Mouse (Mus musculus): ENCODE results near the gene Rhox7b. TPM values are rescaled to one million over a fixed set of nuclear protein-coding genes. Genes with fewer than 3 reads are reported as not detected.
"Not testable (repeated sequence)": the region's sequence is repeated elsewhere in the genome, so short reads cannot be mapped to it uniquely, and the experiment has no call there.

The Rhox7b gene
- total RNA-seq (2021), result not detected

- intact Hi-C loops (cut with DNase I); DNase-seq: not testable (repeated sequence)
Observed at GRCm38 (mm10) chrX:37897132-37897531, at the start of gene Rhox7b. Rhox7b (minus strand) TSS chrX:37897232.

GRCm38 (mm10) chrX:37916311-37916710, 19.3 kb upstream of the Rhox7b start:
- no peak for DNase-seq
- intact Hi-C loops (cut with DNase I), result no loop called here

DNA sequence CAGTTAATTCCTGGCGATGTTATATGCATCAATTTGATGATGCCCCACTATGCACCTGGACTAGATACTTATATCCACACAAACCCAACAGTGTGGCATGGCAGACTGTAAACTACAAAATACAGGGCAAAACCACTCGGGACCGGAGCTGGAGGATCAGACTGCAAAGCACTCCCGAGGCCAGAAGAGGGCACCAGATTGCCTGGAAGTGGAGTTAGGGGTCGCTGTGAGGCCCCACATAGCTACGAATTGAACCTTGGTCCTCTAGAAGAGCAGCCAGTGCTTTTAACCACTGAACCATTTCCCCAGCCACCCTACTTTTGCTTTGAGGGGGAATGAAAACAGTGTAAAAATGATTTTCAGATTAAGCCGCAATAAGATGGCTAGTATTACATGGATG, 11.5 kb upstream of the Rhox7b start:
- intact Hi-C loops (cut with DNase I), result no loop called here
- no peak for DNase-seq

DNA sequence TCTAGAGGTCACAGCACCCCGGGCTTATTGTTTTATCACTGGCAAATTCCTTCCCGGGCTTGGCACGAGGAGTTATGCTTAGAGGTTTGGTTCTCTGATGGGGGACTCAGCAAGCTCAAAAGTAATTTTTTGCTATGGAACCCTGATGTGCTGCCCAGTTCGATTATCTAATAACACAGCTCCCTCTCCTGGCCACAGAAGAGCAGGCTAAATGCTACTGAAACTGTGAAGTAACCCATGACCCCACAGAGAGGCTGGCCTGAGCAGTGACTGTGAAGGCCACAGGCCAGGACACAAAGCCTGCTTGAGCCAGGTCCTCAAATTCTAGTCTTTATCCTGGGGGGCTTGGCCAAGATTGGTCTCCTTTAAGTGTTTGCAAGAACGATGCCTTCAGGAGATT, 6.7 kb upstream of the Rhox7b start:
- intact Hi-C loops (cut with DNase I), result no loop called here
- no peak for DNase-seq

DNA sequence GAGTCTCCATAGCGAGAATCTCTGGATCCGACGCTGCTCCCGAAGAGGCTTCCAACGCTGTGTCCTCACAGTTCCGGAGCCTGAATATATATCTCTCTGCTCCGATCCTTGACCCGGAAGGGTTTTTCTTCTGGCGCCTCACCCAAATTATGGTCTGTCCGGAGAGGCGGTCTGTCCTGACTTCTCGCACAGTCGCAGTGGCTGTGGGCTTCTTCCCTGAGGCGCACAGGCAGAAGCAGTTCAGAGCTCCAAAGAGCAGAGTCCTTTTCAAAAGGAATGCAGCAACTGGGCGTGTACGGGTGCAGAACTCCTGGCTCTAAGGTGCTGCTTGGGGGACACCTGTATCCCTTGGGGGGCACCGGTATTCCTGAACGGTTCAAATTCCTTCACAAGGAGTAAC, 4.6 kb upstream of the Rhox7b start, which contains the start of gene Rhox9:
Rhox9 (minus strand) TSS at position 101 of the 400 bp plus-strand sequence.
- intact Hi-C loops (cut with DNase I); DNase-seq: not testable (repeated sequence)

DNA sequence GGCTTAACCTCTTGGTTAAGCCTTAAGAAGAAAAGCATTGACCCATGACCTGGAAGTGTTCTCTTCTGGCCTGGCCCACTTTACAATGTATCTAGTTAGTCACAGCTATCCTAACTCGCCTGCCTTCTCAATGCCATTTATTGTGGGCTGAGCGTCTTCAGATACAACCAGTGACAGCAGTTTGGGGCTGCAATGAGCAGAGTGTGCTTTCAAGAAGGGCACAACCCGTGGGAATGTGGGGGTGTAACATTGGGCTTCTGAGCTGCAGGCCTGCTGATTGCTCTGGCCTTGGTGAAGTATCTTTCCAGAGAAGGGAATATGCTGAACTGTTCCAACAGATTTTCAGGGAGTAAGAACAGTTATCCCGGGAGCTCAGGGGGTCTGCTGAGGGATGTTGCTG, 18.2 kb downstream of the Rhox7b start, which contains the start of gene Rhox8:
Rhox8 (minus strand) TSS at position 101 of the 400 bp plus-strand sequence.
- no peak for DNase-seq
- intact Hi-C loops (cut with DNase I), result no loop called here

GRCm38 (mm10) chrX:37871641-37872040, 25.4 kb downstream of the Rhox7b start:
- intact Hi-C loops (cut with DNase I), result no loop called here
- no peak for DNase-seq

Other genes starting within 250 kb of the Rhox7b start
- gene Rhox4g, start 245.9 kb downstream of the Rhox7b start, total RNA-seq (2021), result not detected
- not detected for gene Rhox3h, start 228.5 kb downstream of the Rhox7b start, total RNA-seq (2021)
- gene Rhox2h, start 224.0 kb downstream of the Rhox7b start, total RNA-seq (2021), result under 1 TPM in 1 of 2 experiments, not detected in 1; 0.43 TPM
- gene Rhox5, start 92.4 kb downstream of the Rhox7b start, total RNA-seq (2021), result 1 to 10 TPM in 1 of 2 experiments, under 1 TPM in 1; 0.83 to 2.3 TPM
- gene Rhox6, start 70.3 kb downstream of the Rhox7b start, total RNA-seq (2021), result not detected
- gene Rhox7a, start 65.5 kb downstream of the Rhox7b start, total RNA-seq (2021), result not detected
- not detected for gene Rhox8, start 18.3 kb downstream of the Rhox7b start, total RNA-seq (2021)
- not detected for gene Rhox9, start 4.5 kb upstream of the Rhox7b start, total RNA-seq (2021)
- not detected for gene Btg1-ps1, start 121.6 kb upstream of the Rhox7b start, total RNA-seq (2021)
- not detected for gene Btg1-ps2, start 145.9 kb upstream of the Rhox7b start, total RNA-seq (2021)
- not detected for gene Rhox10, start 169.2 kb upstream of the Rhox7b start, total RNA-seq (2021)
- gene Rhox11, start 187.9 kb upstream of the Rhox7b start, total RNA-seq (2021), result not detected
- gene Rhox12, start 213.7 kb upstream of the Rhox7b start, total RNA-seq (2021), result not detected
- gene Rhox13, start 224.0 kb upstream of the Rhox7b start, total RNA-seq (2021), result not detected